In the genomic region with DNA sequence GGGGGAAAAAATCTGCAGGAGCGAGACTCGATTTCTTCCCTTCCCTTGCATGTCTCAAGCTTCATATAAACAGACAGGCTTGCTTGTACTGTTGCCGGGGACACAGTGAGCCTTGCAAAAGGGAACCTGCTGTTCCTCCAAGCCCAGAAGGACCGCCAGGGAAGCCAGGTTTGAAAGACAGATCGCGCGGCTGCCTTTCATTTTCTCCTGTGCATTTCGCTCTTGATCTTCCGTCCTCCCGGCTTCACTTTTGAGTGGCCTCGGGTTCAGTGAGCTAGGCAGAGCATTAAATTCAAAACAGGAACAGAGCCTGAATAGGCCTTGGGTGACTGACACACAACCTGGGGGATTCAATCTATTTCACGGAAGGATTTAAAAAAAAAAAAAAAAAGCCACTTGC, we compare ENCODE assay signal across 10 mouse cellular contexts.
DNase-seq lines count a peak whose midpoint lies in the region; ATAC-seq lines count a peak whose summit lies in the region.
"Had no signal": no experiment of that assay in that cellular context is flagged by ENCODE, and none has a peak within 500 bp of the region (broad histone marks: within the 10 kb centered on the region; RNA-seq: fewer than 3 reads in every experiment).

No protein-coding gene starts in this region.

- H3K36me3 ChIP-seq in hindbrain, embryonic 11.5 days (ENCODE audit: control insufficient read depth, insufficient read depth, low read length), result no peaks in the 10 kb centered on the region
- H3K36me3 ChIP-seq in liver, embryonic 11.5 days (ENCODE audit: control insufficient read depth, insufficient read depth, low read length), result no peaks in the 10 kb centered on the region
- H3K36me3 ChIP-seq: limb, embryonic 12.5 days had no signal

- peak; percentile 90 for ATAC-seq in frontal cortex, adult (ENCODE audit: low TSS enrichment)
- no peak for ATAC-seq in hindbrain, embryonic 11.5 days (ENCODE audit: low FRiP score)
- no peak for ATAC-seq in liver, embryonic 11.5 days (replicated peaks; ENCODE audit: low FRiP score)

- no peaks in the 10 kb centered on the region for H3K4me1 ChIP-seq in hindbrain, embryonic 11.5 days (replicated peaks; ENCODE audit: control insufficient read depth, insufficient read depth, low read length)
- H3K4me1 ChIP-seq in liver, embryonic 11.5 days (replicated peaks; ENCODE audit: control insufficient read depth, insufficient read depth, low read length), result no peaks in the 10 kb centered on the region
- H3K4me1 ChIP-seq: limb, embryonic 12.5 days had no signal

- no peak for DNase-seq in frontal cortex, postnatal 25 days (ENCODE audit: low spot score in 2 of 2)
- peak; percentile 79 for DNase-seq in cerebellum, adult 9-11 months
- peak; percentile 11 for DNase-seq in hindbrain, embryonic 11.5 days (ENCODE audit: low spot score)
- peak; percentile 30 for DNase-seq in left cerebral cortex, postnatal 4 days
- DNase-seq in c-Kit-positive CD71-positive TER-119-positive erythroid progenitor cells, embryonic 14.5 days (ENCODE audit: low spot score), result no peak
- no peak for DNase-seq in liver, embryonic 11.5 days (ENCODE audit: low spot score)
- no peak for DNase-seq in adipocyte (ENCODE audit: low spot score)
- DNase-seq: thymus, postnatal 25 days had no signal

- no peak overlapping the region for H3K9ac ChIP-seq in hindbrain, embryonic 11.5 days (ENCODE audit: low read depth, low read length)
- H3K9ac ChIP-seq in liver, embryonic 11.5 days (ENCODE audit: low read depth, low read length), result no peak overlapping the region
- H3K9ac ChIP-seq: limb, embryonic 12.5 days had no signal

- intact Hi-C loops in left cerebral cortex, postnatal 4 days (cut with DNase I), result no loop called here

- H3K27ac ChIP-seq in hindbrain, embryonic 11.5 days (ENCODE audit: low read depth, low read length), result no peak overlapping the region
- H3K27ac ChIP-seq in liver, embryonic 11.5 days (ENCODE audit: low read depth, low read length), result no peak overlapping the region
- H3K27ac ChIP-seq: limb, embryonic 12.5 days had no signal

- 51% methylated on average over 12 of the region's 12 CpGs for WGBS in hindbrain, embryonic 11.5 days
- WGBS in liver, embryonic 11.5 days, result 79% methylated on average over 12 of the region's 12 CpGs

- H3K27me3 ChIP-seq in hindbrain, embryonic 11.5 days (ENCODE audit: control insufficient read depth, insufficient read depth, low read length), result no peaks in the 10 kb centered on the region
- no peaks in the 10 kb centered on the region for H3K27me3 ChIP-seq in liver, embryonic 11.5 days (replicated peaks; ENCODE audit: control insufficient read depth, insufficient read depth, low read length)
- H3K27me3 ChIP-seq: limb, embryonic 12.5 days had no signal

- no peak overlapping the region for H3K4me2 ChIP-seq in hindbrain, embryonic 11.5 days (replicated peaks; ENCODE audit: low read depth, low read length)
- no peak overlapping the region for H3K4me2 ChIP-seq in liver, embryonic 11.5 days
- H3K4me2 ChIP-seq: limb, embryonic 12.5 days had no signal

- no peaks in the 10 kb centered on the region for H3K9me3 ChIP-seq in hindbrain, embryonic 11.5 days (ENCODE audit: control insufficient read depth, low read length)
- H3K9me3 ChIP-seq in liver, embryonic 11.5 days (ENCODE audit: control insufficient read depth, low read length), result no peaks in the 10 kb centered on the region
- H3K9me3 ChIP-seq: limb, embryonic 12.5 days had no signal

- H3K4me3 ChIP-seq in hindbrain, embryonic 11.5 days (ENCODE audit: low read depth, low read length), result no peak overlapping the region
- no peak overlapping the region for H3K4me3 ChIP-seq in liver, embryonic 11.5 days (ENCODE audit: low read depth, low read length)
- H3K4me3 ChIP-seq: limb, embryonic 12.5 days had no signal

Comparison
In these comparisons a context has a peak if more than half of its experiments do, and no peak if none do; other contexts are left out.
1. DNase-seq: peak in cerebellum, adult 9-11 months (single experiment), hindbrain, embryonic 11.5 days (single experiment) and left cerebral cortex, postnatal 4 days (single experiment); none in frontal cortex, postnatal 25 days (0 of 2), c-Kit-positive CD71-positive TER-119-positive erythroid progenitor cells, embryonic 14.5 days (single experiment), liver, embryonic 11.5 days (single experiment) and adipocyte (single experiment).